Mouse (Mus musculus) forebrain, embryonic 12.5 days (tissue): ENCODE measurements around the gene AI413582. TPM values are rescaled to one million over a fixed set of nuclear protein-coding genes. Genes with fewer than 3 reads are reported as not detected.

Experiments used
- ATAC-seq: fragments of 200-750 bp; cut with Nextera tagmentation; 2 replicates; pipeline ENCODE4 v1.8.0; 2017; ENCODE audit warnings: moderate TSS enrichment; ENCODE audit not compliant: low FRiP score
- H3K27ac ChIP-seq: fragments of 300-500 bp; sonication (generic); 2 replicates; pipeline ENCODE4 v1.5.1; 2016; ENCODE audit warnings: mild to moderate bottlenecking
- H3K27me3 ChIP-seq: fragments of 300-500 bp; sonication (generic); 2 replicates; pipeline ENCODE4 v1.6.1; 2016; ENCODE audit warnings: mild to moderate bottlenecking
- H3K36me3 ChIP-seq: fragments of 300-500 bp; sonication (generic); replicated peaks from 2 replicates; pipeline ENCODE4 v1.6.1; 2016; ENCODE audit warnings: mild to moderate bottlenecking
- H3K4me1 ChIP-seq: fragments of 300-500 bp; sonication (generic); 2 replicates; pipeline ENCODE4 v1.6.1; 2016
- H3K4me2 ChIP-seq: fragments of 300-500 bp; sonication (generic); 2 replicates; pipeline ENCODE4 v1.6.1; 2016; ENCODE audit warnings: mild to moderate bottlenecking, moderate library complexity
- H3K4me3 ChIP-seq: fragments of 300-500 bp; sonication (generic); replicated peaks from 2 replicates; pipeline ENCODE4 v1.5.1; 2016; ENCODE audit warnings: mild to moderate bottlenecking
- H3K9ac ChIP-seq: fragments of 300-500 bp; sonication (generic); 2 replicates; pipeline ENCODE4 v1.6.1; 2016; ENCODE audit warnings: mild to moderate bottlenecking
- H3K9me3 ChIP-seq: fragments of 300-500 bp; sonication (generic); 2 replicates; pipeline ENCODE4 v1.6.1; 2016
- WGBS: fragments of 180-500 bp; shearing (Covaris S2); methylation state at CpG from one replicate; pipeline ENCODE4 v1.1.7; 2016; 5-methylcytosine and 5-hydroxymethylcytosine counted together
- polyA plus RNA-seq: library from polyadenylated mRNA; unstranded; fragments of >200 nt; fragmentation: Nextera tagmentation; extraction: Ambion mirVana; gene quantifications from 2 replicates; pipeline ENCODE4 v1.2.1, GENCODE M21; 2016

AI413582 gene
- polyA plus RNA-seq, 1 experiment from 2014 or later: 16.6 TPM

- Histone ChIP-seq H3K4me2 (peak within 1 kb of the TSS; percentile 34), H3K27me3 (peaks cover 62% of the 10 kb centered on the region), H3K4me3 (0 out of 2 replicates have a peak within 1 kb of the TSS, but pooled peaks have one; percentile 5)
These were observed 44.3 kb downstream of the AI413582 start, which contains the start of gene Grm4 for GRCm38 (mm10) chr17:27521303-27521702. Gene Grm4 (minus strand): TSS chr17:27521403.

GRCm38 (mm10) chr17:27520557-27520956, 45.0 kb downstream of the AI413582 start:
- H3K27ac ChIP-seq: no peak overlapping the region
- 0 out of 2 replicates have a peak overlapping the region, but pooled peaks have one; percentile 5 for H3K4me3 ChIP-seq
- peak overlapping the region; percentile 34 for H3K4me2 ChIP-seq
- no peaks in the 10 kb centered on the region for H3K9me3 ChIP-seq
- no peak overlapping the region for H3K9ac ChIP-seq
- peak; percentile 52; the same call in 1 of the 2 replicates for ATAC-seq
- whole genome bisulfite sequencing: under 1% methylated on average over 27 of the region's 27 CpGs
- H3K36me3 ChIP-seq: no peaks in the 10 kb centered on the region
- peaks cover 30% of the 10 kb centered on the region for H3K4me1 ChIP-seq
- peaks cover 67% of the 10 kb centered on the region for H3K27me3 ChIP-seq

More at GRCm38 (mm10) chr17:27521303-27521702, 44.3 kb downstream of the AI413582 start, which contains the start of gene Grm4:
- no peaks in the 10 kb centered on the region for H3K9me3 ChIP-seq
- WGBS: 85% methylated on average over 5 of the region's 5 CpGs
- H3K36me3 ChIP-seq: no peaks in the 10 kb centered on the region
- no peak within 1 kb of the TSS for H3K9ac ChIP-seq
- H3K27ac ChIP-seq: no peak within 1 kb of the TSS
- ATAC-seq: no peak
- peaks cover 30% of the 10 kb centered on the region for H3K4me1 ChIP-seq

GRCm38 (mm10) chr17:27518700-27519595, 46.6 kb downstream of the AI413582 start:
- WGBS: 28% methylated on average over 15 of the region's 15 CpGs
- Histone ChIP-seq H3K4me1 (peaks cover 32% of the 10 kb centered on the region), H3K27ac (peak overlapping the region; percentile 36; the same call in 1 of the 2 replicates), H3K36me3 (no peaks in the 10 kb centered on the region), H3K9me3 (no peaks in the 10 kb centered on the region), H3K4me3 (no peak overlapping the region), H3K9ac (peak overlapping the region; percentile 33), H3K27me3 (peaks cover 83% of the 10 kb centered on the region), H3K4me2 (no peak overlapping the region)
- peak; percentile 27; the same call in 1 of the 2 replicates for ATAC-seq

GRCm38 (mm10) chr17:27518296-27518695, 47.3 kb downstream of the AI413582 start:
- Histone ChIP-seq H3K36me3 (no peaks in the 10 kb centered on the region), H3K4me1 (peaks cover 39% of the 10 kb centered on the region), H3K4me2 (no peak overlapping the region), H3K9ac (peak overlapping the region; percentile 33), H3K9me3 (no peaks in the 10 kb centered on the region), H3K27me3 (peaks cover 88% of the 10 kb centered on the region), H3K4me3 (no peak overlapping the region), H3K27ac (0 out of 2 replicates have a peak overlapping the region, but pooled peaks have one; percentile 36)
- ATAC-seq: peak; percentile 35
- WGBS: 13% methylated on average over 9 of the region's 9 CpGs

- Histone ChIP-seq H3K4me1 (peaks cover 65% of the 10 kb centered on the region), H3K4me2 (peak overlapping the region; percentile 99), H3K27ac (no peak overlapping the region), H3K9me3 (no peaks in the 10 kb centered on the region), H3K36me3 (no peaks in the 10 kb centered on the region), H3K4me3 (peak overlapping the region; percentile 64), H3K9ac (no peak overlapping the region), H3K27me3 (peaks cover 93% of the 10 kb centered on the region)
- WGBS: 30% methylated on average over 27 of the region's 27 CpGs
- no peak for ATAC-seq
These were observed 51.4 kb downstream of the AI413582 start for GRCm38 (mm10) chr17:27513916-27514762.

Other genes with a start within 250 kb of the AI413582 start
- 2.4 TPM in 2 replicates for gene Grm4, start 44.4 kb downstream of the AI413582 start, polyA plus RNA-seq
- 214 and 228 TPM in 2 replicates for gene Hmga1, start 9.3 kb downstream of the AI413582 start, polyA plus RNA-seq
- gene Nudt3, start 57.7 kb upstream of the AI413582 start, polyA plus RNA-seq: 170 and 178 TPM in 2 replicates
- gene RPS10-NUDT3, start 69.5 kb upstream of the AI413582 start, polyA plus RNA-seq: not detected in 2 replicates
- gene Rps10, start 70.9 kb upstream of the AI413582 start, polyA plus RNA-seq: 699 and 734 TPM in 2 replicates
- gene Pacsin1, start 89.8 kb upstream of the AI413582 start, polyA plus RNA-seq: 9.0 and 12.7 TPM in 2 replicates
- gene Spdef, start 163.2 kb upstream of the AI413582 start, polyA plus RNA-seq: 0.37 TPM in 1 of 2 replicates, not detected in the other